Mouse (Mus musculus) liver, embryonic 12.5 days (tissue): ENCODE data around the gene Slc13a2. TPM values are rescaled to one million over a fixed set of nuclear protein-coding genes. Genes with fewer than 3 reads are reported as not detected.

Experiments
- ATAC-seq: fragments of 200-750 bp; cut with Nextera tagmentation; 2 replicates; pipeline ENCODE4 v1.8.0; 2017; ENCODE audit warnings: moderate number of reproducible peaks, mild to moderate bottlenecking, moderate library complexity
- H3K27ac ChIP-seq: fragments of 300-500 bp; sonication (generic); 2 replicates; pipeline ENCODE4 v1.5.1; 2016; ENCODE audit warnings: mild to moderate bottlenecking
- H3K27me3 ChIP-seq: fragments of 300-500 bp; sonication (generic); replicated peaks from 2 replicates; pipeline ENCODE4 v1.6.1; 2016; ENCODE audit warnings: mild to moderate bottlenecking, moderate library complexity
- H3K36me3 ChIP-seq: fragments of 300-500 bp; sonication (generic); 2 replicates; pipeline ENCODE4 v1.6.1; 2016; ENCODE audit warnings: mild to moderate bottlenecking, moderate library complexity
- H3K4me1 ChIP-seq: fragments of 300-500 bp; sonication (generic); 2 replicates; pipeline ENCODE4 v1.6.1; 2016
- H3K4me2 ChIP-seq: fragments of 300-500 bp; sonication (generic); 2 replicates; pipeline ENCODE4 v1.6.1; 2016; ENCODE audit warnings: mild to moderate bottlenecking, moderate library complexity
- H3K4me3 ChIP-seq: fragments of 300-500 bp; sonication (generic); 2 replicates; pipeline ENCODE4 v1.5.1; 2016; ENCODE audit warnings: mild to moderate bottlenecking, moderate library complexity
- H3K9ac ChIP-seq: fragments of 300-500 bp; sonication (generic); 2 replicates; pipeline ENCODE4 v1.6.1; 2016; ENCODE audit warnings: mild to moderate bottlenecking, moderate library complexity
- H3K9me3 ChIP-seq: fragments of 300-500 bp; sonication (generic); replicated peaks from 2 replicates; pipeline ENCODE4 v1.6.1; 2016; ENCODE audit warnings: mild to moderate bottlenecking, moderate library complexity
- WGBS: fragments of 180-500 bp; shearing (Covaris S2); methylation state at CpG from one replicate; pipeline ENCODE4 v1.1.7; 2016; ENCODE audit not compliant: insufficient replicate concordance; 5-methylcytosine and 5-hydroxymethylcytosine counted together
- polyA plus RNA-seq: library from polyadenylated mRNA; unstranded; fragments of >200 nt; fragmentation: Nextera tagmentation; extraction: Ambion mirVana; gene quantifications from 2 replicates; pipeline ENCODE4 v1.2.1, GENCODE M21; 2016

Gene Slc13a2
- polyA plus RNA-seq, 1 experiment from 2014 or later, result 0.05 TPM

DNA sequence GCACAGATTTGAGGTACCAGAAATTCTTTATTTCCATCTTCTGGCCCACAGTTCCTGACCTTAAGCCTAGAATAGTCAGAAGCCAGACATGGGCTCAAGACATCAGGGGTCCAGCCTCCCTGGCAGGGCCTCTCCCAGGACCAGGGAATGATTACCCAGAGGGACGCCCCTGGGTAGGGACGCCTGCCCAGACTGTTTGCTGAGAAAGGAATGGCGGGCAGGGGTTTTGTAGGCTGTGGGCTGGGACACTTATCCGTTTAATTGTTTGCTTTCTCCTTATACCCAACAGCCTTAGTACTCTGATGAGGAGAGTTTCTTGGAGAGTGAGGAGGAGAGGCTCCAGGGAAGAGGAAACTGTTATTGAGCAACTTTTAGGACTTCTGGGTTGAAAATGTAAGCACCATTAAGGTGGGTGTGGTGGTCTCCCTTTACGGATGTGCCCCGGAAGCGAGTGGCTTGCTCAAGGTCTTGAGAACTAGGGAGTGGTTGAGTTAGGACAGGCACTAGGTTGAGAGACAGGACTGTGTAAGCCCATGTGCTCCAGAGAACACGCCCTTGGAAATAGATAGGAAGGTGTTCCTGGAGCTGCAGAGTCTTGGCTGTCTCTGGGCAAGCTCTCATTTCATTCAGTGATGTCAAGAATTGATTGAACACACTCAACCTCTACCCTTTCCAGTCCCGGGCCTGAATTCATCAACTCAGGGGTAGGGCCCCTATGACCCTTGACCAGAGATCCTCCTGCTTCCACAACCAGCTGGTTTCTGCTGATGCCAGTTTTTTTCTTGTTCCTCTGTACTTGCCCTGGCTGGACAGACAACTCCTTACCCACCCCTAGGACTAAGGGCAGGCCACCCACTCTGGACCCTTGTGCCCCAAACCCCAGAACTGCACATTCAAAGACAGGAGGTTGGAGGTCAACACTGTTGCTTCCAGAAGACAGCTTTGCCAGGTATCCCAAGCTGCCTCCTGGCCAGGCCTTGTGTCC, 13.5 kb downstream of the Slc13a2 start:
- H3K4me2 ChIP-seq, result no peak overlapping the region
- WGBS, result 66% methylated on average over 9 of the region's 9 CpGs
- H3K36me3 ChIP-seq, result no peaks in the 10 kb centered on the region
- H3K27ac ChIP-seq, result no peak overlapping the region
- H3K9ac ChIP-seq, result no peak overlapping the region
- H3K4me3 ChIP-seq, result no peak overlapping the region
- H3K27me3 ChIP-seq, result peaks cover 17% of the 10 kb centered on the region
- ATAC-seq, result no peak
- peaks cover 15% of the 10 kb centered on the region for H3K4me1 ChIP-seq
- no peaks in the 10 kb centered on the region for H3K9me3 ChIP-seq

GRCm38 (mm10) chr11:78402062-78402461, 20.0 kb downstream of the Slc13a2 start:
- no peaks in the 10 kb centered on the region for H3K4me1 ChIP-seq
- H3K9ac ChIP-seq, result no peak overlapping the region
- no peaks in the 10 kb centered on the region for H3K36me3 ChIP-seq
- H3K4me3 ChIP-seq, result no peak overlapping the region
- peaks cover 24% of the 10 kb centered on the region for H3K27me3 ChIP-seq
- H3K27ac ChIP-seq, result no peak overlapping the region
- no peaks in the 10 kb centered on the region for H3K9me3 ChIP-seq
- H3K4me2 ChIP-seq, result no peak overlapping the region
- whole genome bisulfite sequencing, result 57% methylated on average over 6 of the region's 6 CpGs
- ATAC-seq, result no peak

GRCm38 (mm10) chr11:78401469-78401868, 20.5 kb downstream of the Slc13a2 start:
- no peak overlapping the region for H3K9ac ChIP-seq
- H3K27me3 ChIP-seq, result peaks cover 24% of the 10 kb centered on the region
- H3K4me2 ChIP-seq, result no peak overlapping the region
- H3K9me3 ChIP-seq, result no peaks in the 10 kb centered on the region
- no peak overlapping the region for H3K4me3 ChIP-seq
- H3K4me1 ChIP-seq, result no peaks in the 10 kb centered on the region
- no peaks in the 10 kb centered on the region for H3K36me3 ChIP-seq
- no peak for ATAC-seq
- 58% methylated on average over 3 of the region's 3 CpGs for WGBS
- no peak overlapping the region for H3K27ac ChIP-seq

DNA sequence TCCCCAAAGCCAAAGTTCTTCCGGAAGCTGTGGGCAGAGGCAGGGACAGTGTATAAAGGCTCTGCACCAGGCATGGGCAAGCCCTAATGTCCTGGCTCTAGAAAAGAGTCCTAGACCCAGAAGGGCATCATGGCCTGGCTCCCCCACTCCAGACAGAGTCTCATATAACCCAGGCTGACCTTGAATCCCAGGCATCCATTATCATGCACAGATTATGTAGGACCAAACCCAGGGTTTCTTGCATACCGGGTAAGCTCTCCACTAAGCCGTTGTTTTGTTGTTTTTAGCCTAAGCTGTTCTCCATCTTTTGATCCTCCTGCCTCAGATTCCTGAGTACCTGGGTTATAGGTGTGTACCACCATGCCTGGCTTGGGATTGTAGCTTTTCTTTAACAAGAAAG, 21.1 kb downstream of the Slc13a2 start:
- WGBS, result 44% methylated on average over 3 of the region's 3 CpGs
- no peak overlapping the region for H3K9ac ChIP-seq
- H3K4me3 ChIP-seq, result no peak overlapping the region
- no peak overlapping the region for H3K27ac ChIP-seq
- no peaks in the 10 kb centered on the region for H3K9me3 ChIP-seq
- no peaks in the 10 kb centered on the region for H3K4me1 ChIP-seq
- H3K36me3 ChIP-seq, result no peaks in the 10 kb centered on the region
- H3K4me2 ChIP-seq, result no peak overlapping the region
- no peak for ATAC-seq
- peaks cover 27% of the 10 kb centered on the region for H3K27me3 ChIP-seq

DNA sequence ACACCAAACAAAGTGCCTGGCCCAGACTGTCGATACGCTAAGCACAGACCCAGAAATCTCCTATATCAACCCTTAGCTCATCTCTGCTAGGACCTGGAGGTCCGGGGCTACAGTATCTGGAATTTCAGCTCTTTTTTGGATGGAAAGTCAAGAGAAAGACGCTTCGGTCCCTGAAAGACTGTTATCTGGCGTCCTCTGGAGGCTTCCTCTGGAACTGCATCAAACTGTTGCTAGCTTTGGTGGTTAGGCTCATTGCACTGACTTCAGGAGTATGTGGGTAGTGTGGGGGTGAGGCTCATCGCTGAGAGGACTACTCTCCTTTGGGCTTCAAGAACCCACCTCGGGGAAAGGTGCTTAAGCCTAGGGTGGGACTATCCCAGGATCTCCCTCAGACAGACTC, 22.3 kb downstream of the Slc13a2 start:
- no peak overlapping the region for H3K4me2 ChIP-seq
- no peak for ATAC-seq
- H3K36me3 ChIP-seq, result no peaks in the 10 kb centered on the region
- H3K4me1 ChIP-seq, result no peaks in the 10 kb centered on the region
- no peak overlapping the region for H3K27ac ChIP-seq
- no peak overlapping the region for H3K4me3 ChIP-seq
- 9% methylated on average over 8 of the region's 8 CpGs for WGBS
- peaks cover 30% of the 10 kb centered on the region for H3K27me3 ChIP-seq
- no peaks in the 10 kb centered on the region for H3K9me3 ChIP-seq
- H3K9ac ChIP-seq, result no peak overlapping the region

- Histone ChIP-seq H3K36me3 (no peaks in the 10 kb centered on the region), H3K9ac (no peak overlapping the region), H3K27ac (no peak overlapping the region), H3K27me3 (peaks cover 26% of the 10 kb centered on the region; the same call in 1 of the 2 replicates), H3K4me3 (no peak overlapping the region), H3K9me3 (no peaks in the 10 kb centered on the region), H3K4me1 (no peaks in the 10 kb centered on the region), H3K4me2 (no peak overlapping the region)
- ATAC-seq, result no peak
- 71% methylated on average over 6 of the region's 6 CpGs for WGBS
Measured at GRCm38 (mm10) chr11:78398212-78398611, 23.8 kb downstream of the Slc13a2 start.

DNA sequence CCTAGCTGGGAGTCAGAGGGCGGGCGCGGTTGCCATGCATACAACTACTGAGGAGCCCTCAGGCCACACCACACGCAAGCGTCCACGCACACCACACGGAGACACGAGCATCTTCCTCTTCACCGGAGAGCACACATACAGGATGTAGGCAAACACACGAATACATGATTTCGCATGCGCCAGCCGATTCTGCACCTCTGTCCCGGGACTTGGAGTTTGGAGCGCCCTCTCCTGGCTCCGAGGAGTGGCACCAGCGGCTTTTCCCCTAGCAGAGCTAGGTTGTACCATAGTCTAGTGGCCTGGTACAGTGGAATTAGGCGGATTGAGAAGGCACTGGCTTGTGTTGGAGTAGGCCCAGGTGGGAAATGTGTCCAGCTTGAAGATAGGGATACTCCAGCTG, 24.6 kb downstream of the Slc13a2 start:
- H3K9me3 ChIP-seq, result no peaks in the 10 kb centered on the region
- H3K27me3 ChIP-seq, result peaks cover 26% of the 10 kb centered on the region; the same call in 1 of the 2 replicates
- peak overlapping the region; percentile 13; the same call in 1 of the 2 replicates for H3K4me2 ChIP-seq
- H3K27ac ChIP-seq, result no peak overlapping the region
- H3K9ac ChIP-seq, result no peak overlapping the region
- H3K36me3 ChIP-seq, result no peaks in the 10 kb centered on the region
- 14% methylated on average over 18 of the region's 18 CpGs for WGBS
- ATAC-seq, result no peak
- H3K4me3 ChIP-seq, result no peak overlapping the region
- no peaks in the 10 kb centered on the region for H3K4me1 ChIP-seq

- Histone ChIP-seq H3K9ac (no peak overlapping the region), H3K9me3 (no peaks in the 10 kb centered on the region), H3K27ac (no peak overlapping the region), H3K27me3 (peaks cover 26% of the 10 kb centered on the region; the same call in 1 of the 2 replicates), H3K4me2 (peak overlapping the region; percentile 13; the same call in 1 of the 2 replicates), H3K4me1 (no peaks in the 10 kb centered on the region), H3K4me3 (no peak overlapping the region), H3K36me3 (no peaks in the 10 kb centered on the region)
- no peak for ATAC-seq
- WGBS, result 46% methylated on average over 11 of the region's 11 CpGs
Measured at GRCm38 (mm10) chr11:78396950-78397349, 25.1 kb downstream of the Slc13a2 start.

DNA sequence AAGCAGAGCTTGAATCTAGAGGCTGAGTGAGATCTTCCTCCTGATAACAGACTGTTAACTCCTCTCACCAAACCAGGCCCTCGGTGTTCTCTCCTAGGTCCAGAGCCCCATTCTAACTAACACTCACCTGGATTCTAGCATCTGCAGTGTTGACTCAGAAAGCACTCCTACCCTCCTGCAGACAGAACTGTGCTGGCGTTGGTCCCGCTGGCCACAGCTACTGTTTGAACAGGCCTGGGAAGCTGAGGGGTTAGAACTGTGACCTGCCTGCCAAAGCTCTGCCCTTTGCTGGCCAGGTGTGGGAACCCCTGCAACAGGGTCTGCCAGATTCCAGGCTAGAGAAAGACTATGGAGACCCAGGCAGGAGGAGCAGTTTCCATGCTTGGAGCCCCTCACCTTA, 29.3 kb downstream of the Slc13a2 start:
- WGBS, result 57% methylated on average over 3 of the region's 3 CpGs
- no peak for ATAC-seq

DNA sequence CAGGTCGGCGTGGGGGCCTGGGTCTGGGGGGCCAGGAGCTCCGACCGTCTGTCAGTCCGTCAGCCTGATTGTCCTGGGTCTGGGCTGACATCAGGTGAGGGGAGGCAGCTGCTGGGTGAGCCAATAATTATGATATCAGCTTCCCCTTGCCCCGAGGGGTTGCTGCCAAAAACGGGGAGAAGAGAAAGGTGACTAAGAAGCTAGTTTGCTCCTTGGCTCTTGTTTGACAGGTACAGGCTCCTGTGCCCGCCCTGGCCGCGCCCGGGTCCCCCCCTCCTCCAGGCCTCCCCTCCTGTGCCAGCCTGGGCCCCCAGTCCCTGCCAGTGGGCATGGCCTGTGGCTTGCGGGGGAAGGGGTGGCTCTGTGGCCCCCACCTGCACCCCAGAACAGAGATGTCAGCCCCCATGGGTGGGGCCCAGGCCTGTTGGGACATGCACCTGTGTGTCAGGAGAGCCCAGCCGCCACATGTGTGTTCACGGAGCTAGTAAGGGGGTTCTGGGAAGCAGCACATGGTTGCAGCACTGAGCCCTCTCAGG, 35.4 kb downstream of the Slc13a2 start, which contains the start of gene Foxn1:
Gene Foxn1 (minus strand): TSS at position 51 of the 536 bp plus-strand sequence.
- Histone ChIP-seq H3K36me3 (no peaks in the 10 kb centered on the region), H3K4me2 (no peak within 1 kb of the TSS), H3K9me3 (no peaks in the 10 kb centered on the region), H3K4me1 (no peaks in the 10 kb centered on the region), H3K9ac (no peak within 1 kb of the TSS), H3K4me3 (no peak within 1 kb of the TSS), H3K27ac (no peak within 1 kb of the TSS), H3K27me3 (0 out of 2 replicates have a peak, but pooled peaks cover 9% of the 10 kb centered on the region)
- WGBS, result 71% methylated on average over 13 of the region's 14 CpGs
- no peak for ATAC-seq

More for the DNA sequence above, 29.3 kb downstream of the Slc13a2 start:
- no peak overlapping the region for H3K27ac ChIP-seq
- H3K4me1 ChIP-seq, result no peaks in the 10 kb centered on the region
- no peak overlapping the region for H3K4me2 ChIP-seq
- H3K27me3 ChIP-seq, result 0 out of 2 replicates have a peak, but pooled peaks cover 6% of the 10 kb centered on the region
- H3K9ac ChIP-seq, result no peak overlapping the region
- no peaks in the 10 kb centered on the region for H3K9me3 ChIP-seq
- no peak overlapping the region for H3K4me3 ChIP-seq
- no peaks in the 10 kb centered on the region for H3K36me3 ChIP-seq

GRCm38 (mm10) chr11:78385776-78386175, 36.2 kb downstream of the Slc13a2 start:
- ATAC-seq, result no peak
- Histone ChIP-seq H3K27ac (no peak overlapping the region), H3K9ac (no peak overlapping the region)

GRCm38 (mm10) chr11:78382701-78383100, 39.3 kb downstream of the Slc13a2 start:
- Histone ChIP-seq H3K9ac (no peak overlapping the region), H3K27ac (no peak overlapping the region), H3K27me3 (peaks cover 21% of the 10 kb centered on the region; the same call in 1 of the 2 replicates)

More at GRCm38 (mm10) chr11:78385776-78386175, 36.2 kb downstream of the Slc13a2 start:
- no peak overlapping the region for H3K4me3 ChIP-seq
- no peak overlapping the region for H3K4me2 ChIP-seq
- H3K9me3 ChIP-seq, result no peaks in the 10 kb centered on the region
- no peaks in the 10 kb centered on the region for H3K36me3 ChIP-seq
- peaks cover 10% of the 10 kb centered on the region; the same call in 1 of the 2 replicates for H3K27me3 ChIP-seq
- H3K4me1 ChIP-seq, result no peaks in the 10 kb centered on the region
- WGBS, result 73% methylated on average over 10 of the region's 10 CpGs

More at GRCm38 (mm10) chr11:78382701-78383100, 39.3 kb downstream of the Slc13a2 start:
- 40% methylated on average over 5 of the region's 5 CpGs for WGBS
- H3K4me2 ChIP-seq, result no peak overlapping the region
- H3K4me1 ChIP-seq, result no peaks in the 10 kb centered on the region
- no peak overlapping the region for H3K4me3 ChIP-seq
- H3K36me3 ChIP-seq, result no peaks in the 10 kb centered on the region
- no peaks in the 10 kb centered on the region for H3K9me3 ChIP-seq
- ATAC-seq, result no peak
